Mouse (Mus musculus): ENCODE results near the gene Zfp609.

Zfp609 gene

DNA sequence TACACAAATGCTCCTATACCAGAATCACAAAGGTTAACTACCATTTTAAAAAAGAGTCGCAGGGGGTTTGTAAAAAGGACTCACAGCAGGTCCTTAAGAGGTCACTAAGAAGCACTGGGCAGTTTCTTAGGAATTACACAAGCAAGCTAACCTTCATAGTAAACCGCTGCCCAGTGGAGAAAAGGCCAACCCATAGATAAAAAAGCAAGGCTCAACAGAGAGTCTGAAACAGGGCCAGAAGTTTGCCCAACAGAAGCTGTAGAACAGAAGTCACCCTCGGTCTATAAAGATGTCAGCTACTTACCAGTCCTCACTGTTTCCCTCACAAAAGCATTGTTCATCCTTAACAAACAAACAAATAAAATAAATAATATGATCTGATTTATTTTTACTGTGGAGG, 100.9 kb downstream of the Zfp609 start:
- intact Hi-C loops (cut with DNase I): no loop called here

GRCm38 (mm10) chr9:65725291-65725622, 102.1 kb downstream of the Zfp609 start:
- intact Hi-C loops (cut with DNase I): no loop called here

GRCm38 (mm10) chr9:65724471-65725290, 102.7 kb downstream of the Zfp609 start:
- intact Hi-C loops (cut with DNase I): no loop called here

DNA sequence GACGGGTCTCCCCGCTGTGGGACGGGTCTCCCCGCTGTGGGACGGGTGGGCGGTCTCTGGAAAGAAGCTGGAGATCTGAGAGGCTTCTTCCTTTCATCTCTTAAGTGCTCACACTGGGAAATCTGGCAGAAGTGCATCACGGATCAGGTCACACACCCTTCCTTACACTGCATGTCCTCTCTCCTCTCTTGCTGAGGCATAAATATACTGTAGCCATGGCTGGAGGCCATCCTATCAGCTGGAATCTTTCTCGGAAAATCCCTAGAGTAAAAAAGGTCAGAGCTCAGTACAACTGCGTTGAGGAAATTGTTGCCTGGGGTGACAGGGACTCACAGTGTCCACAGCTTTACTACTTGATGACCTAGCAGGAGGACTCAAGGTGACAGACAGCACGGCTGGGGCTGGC, 106.2 kb downstream of the Zfp609 start:
- intact Hi-C loops (cut with DNase I): no loop called here

DNA sequence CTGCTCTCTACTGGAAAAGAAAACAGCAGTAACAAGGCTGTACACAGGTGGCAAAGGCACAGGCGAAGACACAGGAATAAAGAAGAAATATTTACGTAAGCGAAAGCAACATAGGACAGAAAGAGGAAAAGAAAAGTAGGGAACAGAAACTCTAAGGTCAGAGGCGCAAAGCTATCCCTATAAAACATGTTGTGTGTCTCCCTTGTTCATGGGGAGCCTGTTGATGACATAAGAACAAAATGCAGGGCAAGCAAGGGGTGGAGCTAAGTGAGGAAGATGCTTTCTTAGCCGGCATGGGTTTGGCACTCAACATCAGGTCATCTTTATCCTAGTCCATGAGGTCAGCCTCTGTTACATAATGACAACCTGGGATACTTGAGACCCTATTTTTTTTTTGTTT, 109.2 kb downstream of the Zfp609 start:
- intact Hi-C loops (cut with DNase I): no loop called here

DNA sequence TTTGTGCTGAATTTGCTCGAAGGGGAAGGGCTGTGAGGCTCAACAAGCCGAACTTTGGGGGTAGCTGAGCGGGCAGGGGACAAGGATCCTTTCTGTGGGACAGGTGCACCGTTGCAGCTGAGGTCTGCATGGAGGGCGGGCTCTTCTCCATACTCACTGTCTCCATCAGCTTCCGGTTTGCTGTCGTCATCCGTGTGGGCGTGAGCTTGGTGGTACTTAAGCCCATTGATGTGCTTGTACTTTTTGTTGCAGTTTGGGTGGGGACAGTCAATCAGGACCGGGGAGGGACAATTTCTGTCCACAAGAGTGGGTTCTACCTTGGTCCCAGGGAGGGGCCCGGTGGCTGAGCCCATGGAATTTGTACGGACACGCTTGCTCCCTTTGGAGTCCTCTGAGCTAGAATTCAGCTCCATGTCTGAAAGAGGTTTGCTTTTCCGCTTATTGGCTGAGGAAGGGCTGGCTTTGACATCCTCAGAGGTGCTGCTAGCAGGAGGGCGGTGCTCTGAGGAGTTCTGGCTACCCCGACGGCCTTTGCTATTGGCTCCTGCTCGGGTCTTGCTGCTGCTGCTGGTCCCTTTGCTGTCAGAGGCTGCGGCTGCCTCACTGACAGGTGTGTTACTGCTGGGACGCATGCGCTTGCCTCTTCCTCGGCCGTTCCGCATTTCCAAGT, 123.3 kb downstream of the Zfp609 start:
- intact Hi-C loops (cut with DNase I): no loop called here

GRCm38 (mm10) chr9:65703241-65703640, 124.1 kb downstream of the Zfp609 start:
- intact Hi-C loops (cut with DNase I): no loop called here

DNA sequence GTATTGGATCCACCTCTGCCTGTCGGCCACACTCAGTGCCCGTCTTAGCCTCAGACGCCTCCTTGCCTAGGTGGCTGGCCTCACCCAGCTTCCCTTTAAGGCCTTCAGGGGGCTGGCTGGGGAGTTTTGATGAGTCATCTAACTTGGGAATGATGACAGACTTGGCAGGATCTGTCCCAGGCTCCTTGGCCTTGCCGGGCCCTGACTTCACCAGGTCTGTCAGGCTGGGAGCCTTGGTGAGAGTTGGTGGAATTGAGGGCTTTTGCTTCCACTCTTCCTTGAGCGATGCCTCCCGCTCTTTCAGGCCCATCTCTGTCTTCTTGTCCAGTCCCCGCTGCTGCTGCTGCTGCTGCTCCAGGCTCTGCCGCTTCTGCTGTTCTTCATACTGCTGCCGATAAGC, 125.1 kb downstream of the Zfp609 start:
- intact Hi-C loops (cut with DNase I): no loop called here

DNA sequence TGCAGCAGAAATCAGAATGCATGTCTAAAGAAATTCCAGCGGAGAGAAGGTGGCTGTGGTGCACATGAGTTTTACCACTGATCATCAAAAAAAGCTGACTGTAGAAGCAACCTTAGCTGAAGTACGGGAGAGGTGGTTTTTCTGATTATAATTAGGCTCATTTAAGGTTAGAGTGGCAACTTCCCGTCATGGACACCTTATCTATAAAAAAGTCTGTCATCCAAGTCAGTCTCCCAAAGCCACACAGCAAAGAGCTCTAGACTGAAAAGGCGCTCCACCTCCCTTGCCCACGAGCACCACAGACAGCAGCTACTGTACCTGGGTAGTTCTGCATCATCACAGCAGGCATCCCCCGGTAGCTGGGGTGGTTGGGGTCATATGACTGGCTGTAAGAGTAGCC, 126.9 kb downstream of the Zfp609 start:
- intact Hi-C loops (cut with DNase I): no loop called here

GRCm38 (mm10) chr9:65697992-65698391, 129.4 kb downstream of the Zfp609 start:
- intact Hi-C loops (cut with DNase I): loop anchor here (5.0 kb wide), 1 partner anchor 129 kb away; the partner anchor contains the start of gene Zfp609

DNA sequence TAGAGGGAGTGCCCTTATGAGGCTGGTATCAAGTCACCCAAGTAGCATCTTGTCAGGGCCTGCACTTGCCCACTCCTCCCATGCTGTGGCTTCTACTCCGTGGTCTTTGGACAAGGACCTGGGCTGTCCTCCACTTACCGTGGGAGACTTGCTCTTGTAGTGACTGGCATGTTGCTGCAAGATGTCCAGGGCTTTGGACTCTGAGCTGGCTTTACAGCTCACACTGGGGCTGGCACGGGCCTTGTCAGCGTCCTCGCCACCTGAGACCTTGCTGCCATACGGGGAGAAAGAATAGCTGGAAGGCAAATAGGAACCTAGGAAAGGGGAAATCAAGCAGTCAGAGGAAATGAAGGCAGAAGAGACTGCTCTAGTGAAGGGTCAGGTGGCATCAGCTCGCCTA, 130.0 kb downstream of the Zfp609 start:
- intact Hi-C loops (cut with DNase I): loop anchor here (5.0 kb wide), 1 partner anchor 130 kb away; the partner anchor contains the start of gene Zfp609

GRCm38 (mm10) chr9:65696337-65696736, 131.0 kb downstream of the Zfp609 start:
- intact Hi-C loops (cut with DNase I): loop anchor here (5.0 kb wide), 1 partner anchor 131 kb away; the partner anchor contains the start of gene Zfp609

- intact Hi-C loops (cut with DNase I): loop anchor here (5.0 kb wide), 1 partner anchor 132 kb away; the partner anchor contains the start of gene Zfp609
Observed at GRCm38 (mm10) chr9:65695646-65696045, 131.7 kb downstream of the Zfp609 start.

DNA sequence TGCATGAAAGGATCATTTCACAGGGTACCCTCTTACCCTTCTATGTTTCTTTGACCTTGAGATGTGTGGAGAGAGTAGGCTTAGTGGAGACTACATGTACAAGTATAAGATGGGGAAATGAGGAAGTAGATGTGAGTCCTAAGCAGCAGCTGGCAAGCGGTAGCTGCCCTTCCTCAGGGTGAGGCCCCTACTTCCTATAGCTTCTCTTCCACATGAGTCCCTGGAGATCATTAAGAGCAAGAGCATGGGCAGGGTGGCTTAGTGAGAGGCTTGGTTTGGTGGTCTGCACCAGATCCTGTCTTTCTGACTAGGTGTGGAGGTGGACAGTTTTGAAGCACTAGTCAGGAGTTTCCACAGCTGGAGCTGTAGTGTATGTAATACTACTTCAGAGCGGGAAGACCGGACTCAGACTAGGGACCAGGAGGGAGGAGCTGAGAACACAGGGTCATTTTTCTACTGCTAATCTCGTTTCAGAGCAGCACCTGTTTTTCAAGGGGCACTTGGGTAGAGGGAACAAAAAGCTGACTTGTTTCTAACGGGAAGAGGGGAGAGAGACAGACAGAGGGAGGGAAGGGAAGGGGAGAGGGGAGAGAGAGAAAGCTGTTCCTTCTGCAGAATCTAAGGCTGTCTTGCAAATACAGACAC, 134.3 kb downstream of the Zfp609 start:
- intact Hi-C loops (cut with DNase I): loop anchor here (5.0 kb wide), 1 partner anchor 159 kb away; no protein-coding TSS in a partner anchor

- intact Hi-C loops (cut with DNase I): loop anchor here (5.0 kb wide), 1 partner anchor 160 kb away; no protein-coding TSS in a partner anchor
Observed at GRCm38 (mm10) chr9:65692466-65692865, 134.9 kb downstream of the Zfp609 start.

GRCm38 (mm10) chr9:65689869-65690268, 137.5 kb downstream of the Zfp609 start:
- intact Hi-C loops (cut with DNase I): loop anchor here (5.0 kb wide), 1 partner anchor 162 kb away; no protein-coding TSS in a partner anchor

DNA sequence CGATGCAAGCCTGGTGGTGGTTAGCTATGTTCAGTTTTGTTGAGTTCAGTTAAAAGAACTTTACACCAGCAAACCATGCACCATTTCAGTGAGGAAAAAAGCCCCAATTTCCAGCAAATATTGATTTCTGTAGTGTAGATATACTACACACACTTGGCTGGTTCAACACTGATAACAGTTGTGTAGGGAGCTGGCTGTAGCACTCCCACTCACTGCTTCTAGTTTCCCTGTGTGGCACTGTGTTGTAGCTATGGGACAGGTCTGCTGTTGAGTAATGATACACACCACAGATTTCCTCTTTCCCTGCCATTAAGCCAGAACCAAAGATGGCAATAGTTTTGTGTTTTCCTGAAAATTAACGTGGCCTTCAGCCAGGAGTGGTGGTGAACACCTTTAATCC, 142.7 kb downstream of the Zfp609 start:
- intact Hi-C loops (cut with DNase I): no loop called here

DNA sequence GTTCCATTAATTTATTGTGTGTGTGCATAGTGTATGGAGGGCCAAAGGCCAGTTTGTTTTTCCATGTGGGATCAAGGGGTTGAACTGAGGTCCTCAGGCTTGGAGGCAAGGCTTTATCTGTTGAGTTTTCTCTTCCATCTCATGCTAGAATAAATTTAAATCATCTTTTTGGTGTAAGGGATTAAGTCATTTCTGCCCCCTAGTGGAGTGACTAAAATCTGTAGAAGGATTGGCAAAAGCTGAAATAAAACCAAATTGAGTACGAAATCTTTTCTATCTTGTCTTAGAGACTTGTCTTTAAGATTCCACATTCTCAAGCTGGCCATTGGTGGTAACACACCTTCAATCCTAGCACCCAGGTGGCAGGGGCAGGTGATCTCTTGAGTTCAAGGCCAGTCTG, 144.4 kb downstream of the Zfp609 start:
- intact Hi-C loops (cut with DNase I): no loop called here

DNA sequence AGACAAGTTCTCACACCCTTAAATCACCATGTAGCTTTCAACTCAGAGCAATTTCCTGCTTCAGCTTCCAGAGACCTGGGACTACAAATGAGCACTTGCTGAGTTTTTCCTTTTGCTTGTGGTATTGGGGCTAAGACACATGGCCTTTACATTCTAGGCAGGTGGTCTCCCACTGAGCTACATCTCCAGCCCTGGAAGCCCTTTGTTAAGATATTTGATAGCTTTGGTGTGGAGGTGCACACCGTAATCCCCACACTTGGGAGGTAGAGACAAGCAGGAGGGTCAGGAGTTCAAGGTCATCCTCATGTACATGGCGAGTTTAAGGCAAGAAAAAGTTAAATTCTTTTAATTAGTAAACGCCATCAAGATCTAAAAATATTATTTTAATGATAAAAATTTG, 145.2 kb downstream of the Zfp609 start:
- intact Hi-C loops (cut with DNase I): no loop called here

DNA sequence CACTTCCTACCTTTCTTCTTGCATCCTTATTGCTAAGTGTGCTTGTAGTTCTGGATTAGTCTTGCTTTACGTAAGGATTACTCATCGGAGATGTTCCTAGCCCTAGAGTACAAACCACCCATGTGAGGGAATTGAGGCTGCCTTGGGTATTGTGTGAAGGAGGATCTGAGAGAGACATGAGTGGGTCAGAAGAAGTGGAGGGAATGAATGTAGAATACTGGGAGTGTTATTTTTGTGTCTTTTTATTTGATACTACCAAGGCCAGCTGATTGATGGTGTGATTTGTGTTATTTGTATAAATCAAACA, 145.8 kb downstream of the Zfp609 start:
- intact Hi-C loops (cut with DNase I): no loop called here

- intact Hi-C loops (cut with DNase I): no loop called here
Observed at GRCm38 (mm10) chr9:65680938-65681633, 146.3 kb downstream of the Zfp609 start.
